Mouse (Mus musculus) CH12.LX (cell line): ENCODE measurements around the gene 4930404H24Rik.

ENCODE experiments used
- CHD2 ChIP-seq: IDR thresholded peaks from 2 replicates; pipeline ENCODE4 v1.6.1; 2011; ENCODE audit warnings: low read length, improper control_type of control experiment
- CTCF ChIP-seq, 2 experiments: IDR thresholded peaks in 1 of 2; conservative IDR thresholded peaks in 1 of 2; 2 replicates each; pipeline ENCODE4 v1.5.1; 2011 to 2012; ENCODE audit warnings: low read depth in 2 of 2, low read length in 2 of 2, improper control_type of control experiment in 1 of 2, inconsistent platforms in 1 of 2, mild to moderate bottlenecking in 1 of 2, moderate library complexity in 1 of 2
- E2F4 ChIP-seq: IDR thresholded peaks from 2 replicates; pipeline ENCODE4 v1.6.1; 2011; ENCODE audit warnings: low read depth, low read length, improper control_type of control experiment; ENCODE audit not compliant: insufficient replicate concordance
- EP300 ChIP-seq: IDR thresholded peaks from 2 replicates; pipeline ENCODE4 v1.6.1; 2011; ENCODE audit warnings: low read length, improper control_type of control experiment
- MYC ChIP-seq: IDR thresholded peaks from 2 replicates; pipeline ENCODE4 v1.6.1; 2011; ENCODE audit warnings: low read depth, mild to moderate bottlenecking, improper control_type of control experiment, low read length
- NRF1 ChIP-seq: IDR thresholded peaks from 2 replicates; pipeline ENCODE4 v1.6.1; 2014; ENCODE audit warnings: low read depth, mild to moderate bottlenecking, inconsistent platforms, low read length, improper control_type of control experiment, moderate library complexity
- POLR2A ChIP-seq: IDR thresholded peaks from 2 replicates; pipeline ENCODE4 v1.6.1; 2011; ENCODE audit warnings: low read depth, mild to moderate bottlenecking, improper control_type of control experiment, low read length
- RAD21 ChIP-seq: IDR thresholded peaks from 2 replicates; pipeline ENCODE4 v1.6.1; 2011; ENCODE audit warnings: low read depth, mild to moderate bottlenecking, low read length, improper control_type of control experiment, moderate library complexity
- RCOR1 ChIP-seq: conservative IDR thresholded peaks from 2 replicates; pipeline ENCODE4 v1.6.1; 2012; ENCODE audit warnings: low read depth, mild to moderate bottlenecking, inconsistent platforms, low read length, improper control_type of control experiment
- UBTF ChIP-seq: IDR thresholded peaks from 2 replicates; pipeline ENCODE4 v1.6.1; 2012; ENCODE audit warnings: low read depth, mild to moderate bottlenecking, inconsistent platforms, low read length, improper control_type of control experiment, moderate library complexity
- USF1 ChIP-seq: IDR thresholded peaks from 2 replicates; pipeline ENCODE4 v1.6.1; 2014; ENCODE audit warnings: low read depth, mild to moderate bottlenecking, inconsistent platforms, low read length, improper control_type of control experiment
- USF2 ChIP-seq: conservative IDR thresholded peaks from 2 replicates; pipeline ENCODE4 v1.6.1; 2011; ENCODE audit warnings: low read depth, low read length, improper control_type of control experiment
- ZMIZ1 ChIP-seq: IDR thresholded peaks from 2 replicates; pipeline ENCODE4 v1.6.1; 2012; ENCODE audit warnings: low read depth, mild to moderate bottlenecking, inconsistent platforms, low read length, improper control_type of control experiment

DNA sequence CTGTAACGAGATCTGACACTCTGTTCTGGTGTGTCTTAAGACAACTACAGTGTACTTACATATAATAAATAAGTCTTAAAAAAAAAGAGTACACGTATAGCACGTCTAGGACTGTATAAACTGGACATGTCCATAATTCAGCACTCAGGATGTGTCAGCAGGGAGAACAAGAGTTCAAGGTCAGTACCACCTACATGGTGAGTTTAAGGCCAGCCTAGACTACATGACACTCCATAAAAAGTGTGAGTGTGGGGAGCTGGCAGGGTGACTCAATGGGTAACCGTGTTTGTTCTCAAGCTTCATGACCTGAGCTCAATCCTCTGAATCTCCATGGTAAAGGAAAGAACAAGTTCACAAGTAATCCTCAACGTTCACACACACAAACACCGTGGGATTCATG, 44.1 kb upstream of the 4930404H24Rik start:
- no peak for TF ChIP-seq POLR2A
- TF ChIP-seq USF2, result no peak
- TF ChIP-seq CTCF (conservative IDR thresholded peaks at IDR 0.05 in 1 of 2, IDR thresholded peaks at IDR 0.05 in 1 of 2; ENCODE audit: low read depth in 2 of 2, low read length in 2 of 2), result no peak
- TF ChIP-seq USF1, result no peak
- TF ChIP-seq ZMIZ1, result no peak
- no peak for TF ChIP-seq RCOR1
- no peak for TF ChIP-seq CHD2
- TF ChIP-seq MYC, result no peak
- no peak for TF ChIP-seq RAD21
- TF ChIP-seq UBTF, result no peak
- no peak for TF ChIP-seq NRF1
- no peak for TF ChIP-seq E2F4
- TF ChIP-seq EP300, result no peak
